Comparison of ENCODE assay signal across 8 mouse cellular contexts in the genomic region with DNA sequence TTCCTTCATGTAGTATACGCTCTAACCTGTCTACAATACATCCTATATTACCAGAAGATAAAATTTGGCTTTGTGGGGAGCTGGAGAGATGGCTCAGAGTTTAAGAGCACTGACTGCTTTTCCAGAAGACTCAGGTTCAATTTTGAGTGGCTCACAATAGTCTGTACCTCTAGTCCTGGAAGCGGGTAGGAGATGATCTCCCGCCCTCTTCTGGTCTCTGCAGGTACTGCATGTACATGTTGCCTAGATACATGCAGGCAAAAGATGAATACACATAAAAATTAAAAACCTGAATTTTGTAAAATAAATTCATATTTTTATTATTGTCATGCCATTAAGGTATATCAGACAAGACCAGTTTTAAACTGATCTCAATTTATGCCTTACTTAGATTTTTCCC. TPM values are rescaled to one million over a fixed set of nuclear protein-coding genes. Genes with fewer than 3 reads are reported as not detected.
DNase-seq lines count a peak whose midpoint lies in the region; ATAC-seq and TF ChIP-seq lines count a peak whose summit lies in the region.

No protein-coding gene starts in this region.

- H3K4me2 ChIP-seq in lung, postnatal 0 days (replicated peaks; ENCODE audit: low read depth, low read length): no peak overlapping the region

- DNase-seq in 3134 (ENCODE audit: extremely low read depth, insufficient read length, low spot score): peak; percentile 3
- peak; percentile 17 for DNase-seq in c-Kit-positive CD71-negative TER-119-negative erythroid progenitor cells, embryonic 14.5 days (ENCODE audit: low read depth)
- DNase-seq in kidney, postnatal 4 days: peak; percentile 78 to 82
- DNase-seq in lung, postnatal 0 days (ENCODE audit: low spot score): peak; percentile 19
- peak; percentile 57 for DNase-seq in right cerebral cortex, postnatal 25 days

- peak; percentile 47 for ATAC-seq in CD4-positive, CD25-positive, alpha-beta regulatory T cell, adult 4 months
- peak; percentile 44 for ATAC-seq in frontal cortex, adult (ENCODE audit: low TSS enrichment)
- ATAC-seq in lung, postnatal 0 days: no peak
- ATAC-seq in monocyte, adult 5-6 weeks (replicated peaks; ENCODE audit: insufficient number of reproducible peaks, low FRiP score, low TSS enrichment, poor library complexity, severe bottlenecking): no peak

- H3K4me1 ChIP-seq in lung, postnatal 0 days (ENCODE audit: insufficient read depth, low read depth, low read length): no peaks in the 10 kb centered on the region

- TF ChIP-seq EP300 in lung, postnatal 0 days (IDR thresholded peaks at IDR 0.05): no peak

- no peak overlapping the region for H3K9ac ChIP-seq in lung, postnatal 0 days (replicated peaks; ENCODE audit: low read depth)

- 32% methylated on average over 3 of the region's 3 CpGs for WGBS in lung, postnatal 0 days

- TF ChIP-seq CTCF in lung, postnatal 0 days (IDR thresholded peaks at IDR 0.05): peak; percentile 74

- no peaks in the 10 kb centered on the region for H3K36me3 ChIP-seq in lung, postnatal 0 days (ENCODE audit: insufficient read depth, low read length)

- H3K4me3 ChIP-seq in lung, postnatal 0 days (ENCODE audit: low read depth, low read length): no peak overlapping the region

- no peak overlapping the region for H3K27ac ChIP-seq in lung, postnatal 0 days (ENCODE audit: low read length)

- no peaks in the 10 kb centered on the region for H3K27me3 ChIP-seq in lung, postnatal 0 days (replicated peaks; ENCODE audit: insufficient read depth, low read length)

- no peaks in the 10 kb centered on the region for H3K9me3 ChIP-seq in lung, postnatal 0 days (ENCODE audit: low read length)

RNA-seq across cellular contexts. Expression of a gene that starts 28.4 kb away (rescaled TPM):
- polyA plus RNA-seq in CD4-positive, CD25-positive, alpha-beta regulatory T cell, adult 4 months (2017; shearing (Covaris generic)): 10 to 100 TPM in 1 of 2 experiments, 1 to 10 TPM in 1; 8.6 to 20.1 TPM
- polyA plus RNA-seq in lung, postnatal 0 days (2015; fragmentation: Nextera tagmentation; extraction: Ambion mirVana): 8.2 and 9.7 TPM in 2 replicates
- 6.2 to 13.0 TPM (median 7.1 TPM) in 3 replicates for total RNA-seq in monocyte, adult 5-6 weeks (2017)

Comparison
In these comparisons a context has a peak if more than half of its experiments do, and no peak if none do; other contexts are left out.
1. DNase-seq: peak in every context shown above with its lines; median percentile 80 in kidney, postnatal 4 days; 57 in right cerebral cortex, postnatal 25 days; 19 in lung, postnatal 0 days; 17 in c-Kit-positive CD71-negative TER-119-negative erythroid progenitor cells, embryonic 14.5 days; 3 in 3134.
2. ATAC-seq: peak in CD4-positive, CD25-positive, alpha-beta regulatory T cell, adult 4 months (single experiment) and frontal cortex, adult (single experiment); none in lung, postnatal 0 days (single experiment) and monocyte, adult 5-6 weeks (single experiment).